Mouse (Mus musculus) bone marrow macrophage, adult 2 months (primary cell): ENCODE results near the gene Gipr. TPM values are rescaled to one million over a fixed set of nuclear protein-coding genes. Genes with fewer than 3 reads are reported as not detected.

Source experiments
- H3K27ac ChIP-seq: 2 replicates; pipeline ENCODE4 v1.5.1; 2012; ENCODE audit warnings: low read depth, low read length; ENCODE audit not compliant: insufficient read depth
- H3K4me1 ChIP-seq: 2 replicates; pipeline ENCODE4 v1.6.1; 2012; ENCODE audit warnings: low read length; ENCODE audit not compliant: control insufficient read depth, insufficient read depth
- H3K4me3 ChIP-seq: 2 replicates; pipeline ENCODE4 v1.5.1; 2012; ENCODE audit warnings: mild to moderate bottlenecking, low read length, moderate library complexity; ENCODE audit not compliant: insufficient read depth
- CTCF ChIP-seq: IDR thresholded peaks from 2 replicates; pipeline ENCODE4 v1.5.1; 2012; ENCODE audit warnings: low read depth, mild to moderate bottlenecking, low read length, moderate library complexity
- POLR2A ChIP-seq: IDR thresholded peaks from 2 replicates; pipeline ENCODE4 v1.6.1; 2012; ENCODE audit warnings: mild to moderate bottlenecking, low read depth, low read length, borderline replicate concordance
- polyA plus RNA-seq: library from polyadenylated mRNA; stranded (reverse); fragments of >200 nt; gene quantifications from 2 replicates; pipeline ENCODE4 v1.2.4, GENCODE M21; 2012; ENCODE audit not compliant: missing spikeins, insufficient read depth, insufficient read length

The Gipr gene
- polyA plus RNA-seq, 1 experiment, result not detected

DNA sequence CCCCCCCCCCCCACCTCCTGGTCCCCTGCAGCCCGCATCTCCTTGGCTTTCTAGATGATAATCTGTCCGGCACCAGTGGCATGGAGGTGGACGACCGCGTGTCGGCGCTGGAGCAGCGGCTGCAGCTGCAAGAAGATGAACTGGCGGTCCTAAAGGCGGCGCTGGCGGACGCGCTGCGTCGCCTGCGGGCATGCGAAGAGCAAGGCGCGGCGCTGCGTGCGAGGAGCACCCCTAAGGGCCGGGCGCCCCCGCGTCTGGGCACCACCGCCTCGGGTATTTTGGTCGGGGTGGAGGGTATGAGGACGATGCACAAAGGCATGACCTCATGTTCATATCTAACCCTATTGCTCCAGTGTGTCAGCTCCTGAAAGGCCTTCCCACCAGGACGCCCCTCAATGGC is 13.2 kb upstream of the Gipr start:
- H3K4me1 ChIP-seq, result peaks cover 18% of the 10 kb centered on the region
- H3K4me3 ChIP-seq, result no peak overlapping the region
- H3K27ac ChIP-seq, result no peak overlapping the region
- TF ChIP-seq POLR2A (no peak), CTCF (peak; percentile 30; the same call in 1 of the 2 replicates)

DNA sequence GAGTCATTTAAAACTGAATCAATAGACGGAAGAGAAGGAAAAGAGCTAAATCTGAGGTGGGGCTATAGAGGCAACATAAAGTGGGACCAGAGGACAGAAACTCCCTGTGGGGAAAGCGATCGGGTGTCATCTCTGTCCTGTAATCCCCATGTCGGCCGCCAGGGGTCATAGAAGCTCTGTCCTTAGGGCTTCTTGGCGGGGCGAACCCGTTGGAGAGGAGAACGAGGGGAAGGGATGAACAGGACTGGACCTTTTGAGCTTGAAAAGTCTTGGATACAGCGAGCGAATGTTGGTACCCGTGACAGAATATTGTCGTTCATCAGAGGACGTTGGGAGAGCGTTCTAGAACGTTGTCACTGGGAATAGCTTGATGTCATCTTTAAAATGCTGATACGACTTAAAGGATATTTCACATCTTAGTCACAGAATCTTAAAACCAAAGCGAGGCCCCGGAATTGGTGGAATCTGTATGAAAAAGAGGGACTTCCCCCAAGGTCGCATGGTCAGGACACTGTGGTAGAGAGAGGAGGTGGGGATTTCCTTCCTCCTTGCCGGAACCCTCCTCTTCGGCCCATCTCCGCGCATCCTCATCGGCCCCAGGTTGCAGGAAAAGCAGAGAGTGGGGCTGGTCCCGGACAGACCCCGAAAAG is 12.6 kb upstream of the Gipr start:
- no peak overlapping the region for H3K27ac ChIP-seq
- TF ChIP-seq CTCF, result peak; percentile 84
- TF ChIP-seq POLR2A, result no peak
- H3K4me3 ChIP-seq, result no peak overlapping the region
- H3K4me1 ChIP-seq, result peaks cover 18% of the 10 kb centered on the region

DNA sequence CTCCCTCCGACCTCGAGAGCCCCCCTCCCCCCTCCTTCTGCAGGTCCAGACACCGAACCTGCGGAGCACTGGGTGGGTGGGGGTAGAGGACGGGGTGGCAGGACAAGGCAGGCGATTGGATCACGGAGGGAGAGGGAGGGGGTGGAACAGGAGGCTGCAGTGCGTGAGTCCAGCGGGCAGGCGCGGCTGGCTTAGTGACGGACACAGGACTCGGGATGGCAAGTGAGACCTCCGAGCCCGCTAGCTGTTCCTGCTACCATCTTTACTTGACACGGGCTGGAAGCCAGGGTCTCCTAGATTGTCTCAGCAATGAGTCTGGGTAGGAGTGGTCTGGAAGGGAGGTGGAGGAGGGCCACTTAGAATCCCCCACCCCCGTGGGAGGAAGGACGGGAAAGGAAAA is 12.1 kb upstream of the Gipr start:
- Histone ChIP-seq H3K4me1 (peaks cover 18% of the 10 kb centered on the region), H3K27ac (no peak overlapping the region), H3K4me3 (no peak overlapping the region)
- TF ChIP-seq POLR2A (no peak), CTCF (no peak)

DNA sequence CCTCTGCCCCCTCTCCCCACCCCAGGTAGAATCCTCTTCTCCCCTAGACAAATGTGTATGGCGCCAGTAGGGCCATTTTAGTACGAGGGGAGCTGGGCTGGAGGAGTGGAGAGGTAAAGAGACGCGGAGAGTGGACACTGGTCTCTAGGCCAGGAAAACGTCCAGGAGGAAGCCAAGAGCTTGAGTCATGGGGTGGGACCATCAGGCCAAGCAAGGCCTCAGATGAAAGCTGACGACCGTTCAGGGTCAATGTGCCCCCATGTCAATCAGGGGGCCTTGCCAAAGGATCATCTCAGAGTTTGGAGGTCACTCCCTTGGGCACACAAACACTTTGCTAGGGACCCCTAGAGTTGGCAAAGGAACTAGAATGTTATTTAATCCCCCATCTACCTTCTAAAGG is 11.3 kb upstream of the Gipr start:
- Histone ChIP-seq H3K4me1 (peaks cover 21% of the 10 kb centered on the region), H3K4me3 (no peak overlapping the region), H3K27ac (no peak overlapping the region)
- no peak for TF ChIP-seq POLR2A
- TF ChIP-seq CTCF, result no peak

DNA sequence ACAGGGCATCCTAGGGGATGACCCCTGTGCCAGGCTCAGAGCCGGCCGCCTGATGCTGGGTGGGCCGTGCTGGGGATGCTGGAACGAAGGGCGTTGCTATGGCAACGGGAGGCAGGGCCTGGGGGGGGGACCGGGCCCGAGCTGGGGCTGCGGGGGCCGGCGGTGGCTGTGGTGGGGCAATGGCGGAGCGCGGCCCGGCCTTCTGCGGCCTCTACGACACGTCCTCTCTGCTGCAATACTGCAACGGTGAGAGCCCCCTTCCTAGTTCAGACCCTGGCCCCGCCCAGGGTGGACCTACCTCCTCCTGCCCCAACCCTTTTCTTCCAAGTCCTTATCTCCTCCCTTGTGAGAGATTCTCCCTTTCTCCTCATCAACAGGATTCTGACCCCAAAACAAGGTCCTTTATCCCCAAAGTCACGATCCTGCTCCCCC is 10.6 kb upstream of the Gipr start:
- TF ChIP-seq CTCF (no peak), POLR2A (no peak)
- H3K27ac ChIP-seq, result no peak overlapping the region

DNA sequence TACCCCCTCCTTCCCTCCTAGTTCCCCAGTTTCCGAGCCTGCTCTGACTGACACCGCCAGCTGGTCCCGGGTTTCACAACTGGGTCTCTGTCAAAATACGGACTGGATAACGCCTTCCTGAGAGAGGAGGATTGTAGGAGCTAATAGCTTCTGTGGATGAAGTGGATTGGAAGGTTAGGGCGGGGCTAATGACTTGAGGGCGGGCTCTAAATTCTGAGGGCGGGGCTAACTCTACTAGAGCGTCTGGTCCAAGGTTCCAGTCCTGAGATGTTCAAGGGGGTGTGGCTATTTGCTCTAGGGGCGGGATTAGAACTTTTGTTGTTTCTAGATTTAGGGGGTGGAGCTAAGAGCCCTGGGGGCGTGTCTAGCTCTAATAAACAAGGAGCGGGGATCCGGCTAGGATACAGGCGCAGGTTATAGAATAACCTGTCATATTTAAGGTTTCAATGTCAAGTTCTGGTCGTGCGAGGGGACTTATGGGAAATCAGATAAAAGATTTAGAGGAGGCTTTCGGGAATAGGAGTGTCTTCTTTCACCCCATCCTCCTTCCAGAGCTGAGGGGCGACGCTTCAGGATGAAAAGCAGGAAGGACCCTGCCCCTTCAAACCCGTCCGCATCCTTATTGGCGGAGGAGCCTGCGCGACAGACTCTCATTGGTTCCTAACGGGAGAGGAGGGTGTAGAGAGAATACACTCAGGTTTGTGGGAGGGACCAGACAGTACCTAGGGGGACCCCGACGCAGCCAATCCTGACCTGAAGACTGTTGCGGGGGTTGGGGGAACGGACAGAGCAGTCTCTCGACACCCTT is 10.0 kb upstream of the Gipr start, which contains the start of gene Eml2:
Gene Eml2, plus strand, starts transcription at position 714 of the 808 bp plus-strand sequence.
- Histone ChIP-seq H3K27ac (no peak within 1 kb of the TSS), H3K4me1 (peaks cover 15% of the 10 kb centered on the region), H3K4me3 (no peak within 1 kb of the TSS)
- TF ChIP-seq POLR2A (no peak), CTCF (no peak)

More for the DNA sequence above, 10.6 kb upstream of the Gipr start:
- peaks cover 15% of the 10 kb centered on the region for H3K4me1 ChIP-seq
- H3K4me3 ChIP-seq, result no peak overlapping the region

DNA sequence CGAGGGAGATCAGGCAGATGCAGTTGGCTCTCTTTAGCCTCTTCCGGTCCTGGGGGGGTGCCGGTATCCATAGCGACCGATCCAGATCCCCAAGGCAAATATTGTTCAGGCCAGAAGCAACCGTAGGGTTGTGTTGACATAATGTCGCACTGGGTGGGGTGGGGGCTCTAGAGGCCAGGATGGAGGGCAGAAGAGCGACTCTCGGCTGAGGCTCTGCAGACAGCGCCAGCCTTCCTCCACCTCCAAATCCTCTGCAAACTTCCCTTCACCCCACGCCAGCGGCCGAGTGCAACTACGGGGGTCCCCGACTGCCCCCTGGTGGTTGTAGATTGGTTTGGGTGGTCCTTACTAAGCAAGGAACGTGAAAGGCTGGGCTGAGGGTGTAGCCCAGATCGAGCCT is 6.9 kb upstream of the Gipr start:
- Histone ChIP-seq H3K4me3 (no peak overlapping the region), H3K27ac (no peak overlapping the region), H3K4me1 (0 out of 2 replicates have a peak, but pooled peaks cover 6% of the 10 kb centered on the region)
- peak; percentile 41; the same call in 1 of the 2 replicates for TF ChIP-seq CTCF
- no peak for TF ChIP-seq POLR2A

DNA sequence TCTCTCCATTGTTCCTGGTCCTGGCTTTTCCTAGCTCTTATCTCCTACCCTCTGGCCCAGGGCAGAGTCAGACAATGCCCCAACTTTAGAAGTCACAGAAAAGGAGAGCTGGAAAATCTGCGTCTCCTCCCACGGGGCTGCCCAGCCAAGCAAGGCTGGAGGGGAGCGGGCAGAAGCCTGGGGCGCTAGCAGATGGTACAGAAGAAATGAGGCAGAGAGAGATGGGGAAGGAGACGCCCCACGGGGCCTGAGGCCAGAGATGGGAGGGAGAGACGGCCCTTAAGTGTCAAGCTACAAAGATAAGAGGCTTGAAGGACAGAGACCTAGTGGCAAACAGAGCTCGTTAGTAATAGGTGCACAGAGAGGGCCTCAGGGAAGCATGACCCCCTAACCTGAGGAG is 5.9 kb upstream of the Gipr start:
- TF ChIP-seq POLR2A, result no peak
- TF ChIP-seq CTCF, result no peak
- no peak overlapping the region for H3K4me3 ChIP-seq
- H3K4me1 ChIP-seq, result 0 out of 2 replicates have a peak, but pooled peaks cover 6% of the 10 kb centered on the region
- H3K27ac ChIP-seq, result no peak overlapping the region

DNA sequence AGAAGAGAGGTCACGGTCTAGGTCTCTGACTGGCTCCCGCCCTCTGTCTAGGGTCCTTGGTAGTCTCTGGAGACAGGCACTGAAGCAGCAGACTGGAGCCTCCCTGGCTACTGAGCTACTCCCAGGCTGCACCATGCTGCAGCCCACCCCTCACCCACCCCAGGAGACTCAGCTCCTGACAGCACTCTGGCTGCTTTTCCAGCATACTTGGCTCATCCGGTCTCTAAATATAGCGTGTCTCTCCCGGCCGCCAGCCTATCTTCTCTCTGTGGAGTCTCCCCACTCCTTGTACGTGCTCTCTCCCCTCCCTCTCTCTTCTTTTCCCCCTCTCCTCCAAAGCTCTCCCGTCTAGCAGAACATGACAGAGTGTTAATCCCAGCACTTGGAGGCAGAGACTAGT is 4.2 kb upstream of the Gipr start:
- 0 out of 2 replicates have a peak, but pooled peaks cover 3% of the 10 kb centered on the region for H3K4me1 ChIP-seq
- TF ChIP-seq CTCF, result no peak
- TF ChIP-seq POLR2A, result no peak
- no peak overlapping the region for H3K27ac ChIP-seq
- H3K4me3 ChIP-seq, result no peak overlapping the region

DNA sequence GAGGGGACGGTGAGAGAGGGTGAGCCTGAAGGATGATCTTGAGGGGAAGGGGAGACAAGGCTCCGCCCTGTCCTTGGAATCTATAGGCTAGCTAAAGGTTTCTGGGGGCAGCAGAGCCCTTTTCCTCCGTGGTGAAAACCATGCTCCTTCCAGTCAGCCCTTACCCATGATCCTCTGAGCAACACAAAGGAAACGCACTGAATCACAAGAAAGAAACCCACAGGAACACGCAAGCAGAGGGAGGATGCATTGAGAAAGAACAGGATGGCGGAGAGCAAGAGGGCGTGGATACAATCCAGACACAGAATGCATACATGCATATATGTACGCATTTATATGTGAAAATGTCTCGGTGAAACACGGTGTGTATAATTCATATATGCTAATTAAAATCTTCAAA is 3.6 kb upstream of the Gipr start:
- Histone ChIP-seq H3K4me1 (0 out of 2 replicates have a peak, but pooled peaks cover 3% of the 10 kb centered on the region), H3K4me3 (no peak overlapping the region), H3K27ac (no peak overlapping the region)
- TF ChIP-seq POLR2A (no peak), CTCF (no peak)
